Mouse (Mus musculus): Measurements from ENCODE around the gene Vmn2r36.
"Not testable (repeated sequence)": the region's sequence is repeated elsewhere in the genome, so short reads cannot be mapped to it uniquely, and the experiment has no call there.

Gene Vmn2r36

GRCm38 (mm10) chr7:7902395-7902794, at the start of gene Vmn2r36:
Gene Vmn2r36, minus strand, starts transcription at chr7:7902495.
- DNase-seq (ENCODE audit: low spot score), result not testable (repeated sequence)

Data from layer of hippocampus, adult 9-10 months (tissue).